Mouse (Mus musculus) common myeloid progenitor, adult 5-6 weeks (primary cell): ENCODE results near the gene Cep295. TPM values are rescaled to one million over a fixed set of nuclear protein-coding genes. Genes with fewer than 3 reads are reported as not detected.
"Not testable (repeated sequence)": the region's sequence is repeated elsewhere in the genome, so short reads cannot be mapped to it uniquely, and the experiment has no call there.

Experiments used
- ATAC-seq: replicated peaks from 2 replicates; pipeline ENCODE4 v1.8.0; 2016; ENCODE audit warnings: low read depth, mild to moderate bottlenecking, moderate TSS enrichment, inconsistent platforms; ENCODE audit not compliant: poor library complexity, severe bottlenecking
- total RNA-seq: library from RNA; stranded (forward); fragments of 200-1000, 187-1606 nt; gene quantifications from 2 replicates; pipeline ENCODE4 v1.2.3, GENCODE M21; 2017

Gene Cep295
- total RNA-seq, 1 experiment from 2014 or later, result 81.1 TPM

DNA sequence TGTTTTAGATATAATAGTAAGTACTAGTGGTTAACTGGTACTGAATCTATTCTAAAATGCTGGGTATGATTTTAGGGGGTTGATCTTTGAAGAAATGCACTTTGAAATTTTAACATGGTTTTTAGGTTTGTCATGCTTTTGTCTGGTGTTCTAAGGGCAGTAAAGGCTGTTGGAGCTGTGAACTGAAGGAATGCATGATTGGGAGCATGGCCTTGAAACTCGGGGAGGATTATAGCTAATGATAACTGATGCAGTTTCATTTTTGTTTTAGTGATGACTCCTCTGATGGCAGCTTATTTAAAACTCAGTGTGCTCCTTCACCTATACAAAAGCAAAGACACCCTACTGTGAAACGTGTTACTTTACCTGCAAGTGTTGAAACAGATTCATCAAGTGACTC is 49.3 kb downstream of the Cep295 start:
- no peak for ATAC-seq

DNA sequence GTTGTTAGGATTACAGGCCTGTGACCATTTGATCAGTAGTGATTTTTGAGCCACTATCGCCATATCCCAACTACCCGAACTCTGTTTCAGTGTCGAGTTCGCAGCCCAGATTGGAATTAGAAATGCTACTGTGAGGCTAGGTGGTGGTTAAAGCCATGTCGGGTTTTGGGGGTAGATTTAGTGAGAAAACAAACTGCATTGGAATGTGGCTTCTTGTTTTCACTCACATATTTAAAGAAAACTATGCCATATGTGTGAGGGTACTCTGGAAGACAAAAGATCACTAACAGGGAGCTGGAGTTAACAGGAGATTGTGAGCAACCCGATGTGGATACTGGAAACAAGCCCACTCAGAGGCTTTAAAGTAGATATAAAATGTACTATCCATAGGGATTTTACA is 50.3 kb downstream of the Cep295 start:
- no peak for ATAC-seq

DNA sequence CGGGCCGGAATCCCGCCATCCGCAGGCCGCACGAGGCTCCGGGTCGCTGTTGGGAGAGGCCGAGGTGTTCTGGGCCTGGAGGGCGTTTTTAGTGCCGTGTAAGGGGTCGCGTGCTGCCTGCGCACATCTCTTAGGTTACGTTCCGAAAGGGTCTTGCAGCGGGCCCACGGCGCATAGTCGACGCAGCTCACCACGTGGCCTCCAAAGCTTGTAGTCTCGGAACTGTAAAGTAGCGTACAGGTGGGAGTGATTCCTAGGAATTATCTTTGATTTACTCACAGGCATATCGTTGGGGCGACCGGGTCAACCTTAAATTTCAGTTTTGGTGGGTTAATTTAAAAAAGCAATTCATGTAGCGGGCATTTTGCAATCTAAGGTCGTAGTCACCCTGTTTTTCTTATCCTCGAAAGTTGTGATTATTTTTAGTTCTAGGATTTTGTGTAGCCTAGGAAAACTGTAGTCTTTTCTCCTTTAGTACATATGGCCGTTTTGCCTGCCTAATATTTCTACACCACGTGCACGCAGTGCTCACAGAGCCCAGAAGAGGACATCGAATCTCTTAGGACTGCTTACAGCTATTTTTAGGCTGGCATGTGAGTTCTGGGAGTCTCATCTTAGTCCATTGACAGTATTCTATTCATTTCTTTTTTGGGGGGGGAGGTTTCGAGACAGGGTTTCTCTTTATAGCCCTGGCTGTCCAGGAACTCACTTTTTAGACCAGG is 51.0 kb downstream of the Cep295 start, which contains the start of gene 4931406C07Rik:
Gene 4931406C07Rik (minus strand): TSS at position 51 of the 722 bp plus-strand sequence.
- no peak for ATAC-seq

GRCm38 (mm10) chr9:15305503-15306397 is 51.8 kb downstream of the Cep295 start, which contains the start of gene Taf1d:
Gene Taf1d, plus strand, starts transcription at chr9:15306214.
- peak; percentile 89 for ATAC-seq

- ATAC-seq, result no peak
These were observed 54.7 kb downstream of the Cep295 start for GRCm38 (mm10) chr9:15302881-15303280.

DNA sequence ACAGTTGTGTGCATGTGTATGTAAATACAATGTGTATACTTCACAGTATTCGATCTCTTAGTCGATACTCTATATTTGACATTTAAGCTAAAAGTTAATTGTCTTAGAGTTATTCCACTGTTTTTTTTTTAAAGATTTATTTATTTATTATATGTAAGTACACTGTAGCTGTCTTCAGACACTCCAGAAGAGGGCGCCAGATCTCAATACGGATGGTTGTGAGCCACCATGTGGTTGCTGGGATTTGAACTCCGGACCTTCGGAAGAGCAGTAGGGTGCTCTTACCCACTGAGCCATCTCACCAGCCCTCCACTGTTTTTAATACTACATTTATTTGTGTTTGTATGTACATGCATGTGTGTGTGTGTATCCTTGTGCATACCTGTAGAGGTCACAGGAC is 55.6 kb downstream of the Cep295 start:
- not testable (repeated sequence) for ATAC-seq

GRCm38 (mm10) chr9:15301399-15301798 is 56.2 kb downstream of the Cep295 start:
- peak; percentile 48 for ATAC-seq

DNA sequence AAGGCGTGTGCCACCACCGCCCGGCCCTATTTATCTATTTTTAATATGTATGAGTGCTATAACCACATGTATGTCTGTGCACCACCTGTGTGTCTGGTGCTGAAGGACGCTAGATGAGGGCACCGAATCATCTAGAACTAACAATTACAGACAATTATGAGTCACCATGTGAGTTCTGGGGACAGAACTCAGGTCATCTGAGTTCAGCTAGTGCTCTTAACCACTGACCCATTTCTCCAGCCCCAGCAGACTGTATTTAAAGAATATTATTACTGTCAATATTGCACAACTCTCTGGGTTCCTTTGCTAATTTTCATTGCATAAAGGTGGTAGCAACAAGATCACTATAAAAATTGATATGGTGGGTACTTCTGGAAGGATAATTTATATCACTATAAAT is 57.5 kb downstream of the Cep295 start:
- no peak for ATAC-seq

DNA sequence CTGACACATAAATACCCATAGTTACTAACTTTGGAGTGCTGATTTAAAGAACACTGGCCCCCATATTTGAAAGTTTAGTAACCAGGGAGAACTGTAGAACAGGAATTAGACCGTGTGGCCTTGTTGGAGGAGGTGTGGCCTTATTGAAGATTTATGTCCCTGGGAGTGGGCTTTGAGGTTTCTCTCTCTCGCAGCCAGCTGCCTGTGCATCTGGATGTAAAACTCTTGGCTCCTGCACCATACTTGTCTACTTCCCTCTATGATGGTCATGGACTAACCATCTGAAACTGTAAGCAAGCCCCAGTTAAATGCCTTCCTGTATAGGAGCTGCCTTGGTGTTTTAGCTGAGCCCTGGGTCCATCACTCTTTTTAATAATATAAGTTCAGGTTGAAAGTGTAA is 59.1 kb downstream of the Cep295 start:
- ATAC-seq, result peak; percentile 84

GRCm38 (mm10) chr9:15297112-15297511 is 60.5 kb downstream of the Cep295 start:
- ATAC-seq, result no peak

DNA sequence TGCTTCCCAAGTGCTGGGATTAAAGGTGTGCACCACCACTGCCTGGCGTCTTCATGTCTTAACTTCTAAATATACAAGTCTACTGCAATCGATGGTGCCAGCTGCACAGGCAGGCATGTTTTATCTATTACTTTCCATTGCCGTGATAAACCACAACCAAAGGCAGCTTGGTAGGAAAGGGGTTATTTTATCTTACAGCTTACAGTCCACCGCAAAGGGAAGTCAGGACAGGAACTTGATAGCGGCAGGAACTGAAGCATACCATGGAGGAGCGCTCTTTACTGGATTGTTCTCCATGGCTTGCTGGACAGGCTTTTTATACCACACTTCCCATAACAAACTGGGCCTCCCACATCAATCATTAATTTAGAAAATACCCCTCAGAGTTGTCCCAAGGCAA is 68.3 kb downstream of the Cep295 start:
- ATAC-seq, result peak; percentile 97

- ATAC-seq, result no peak
These were observed 69.2 kb downstream of the Cep295 start for GRCm38 (mm10) chr9:15288402-15288801.

DNA sequence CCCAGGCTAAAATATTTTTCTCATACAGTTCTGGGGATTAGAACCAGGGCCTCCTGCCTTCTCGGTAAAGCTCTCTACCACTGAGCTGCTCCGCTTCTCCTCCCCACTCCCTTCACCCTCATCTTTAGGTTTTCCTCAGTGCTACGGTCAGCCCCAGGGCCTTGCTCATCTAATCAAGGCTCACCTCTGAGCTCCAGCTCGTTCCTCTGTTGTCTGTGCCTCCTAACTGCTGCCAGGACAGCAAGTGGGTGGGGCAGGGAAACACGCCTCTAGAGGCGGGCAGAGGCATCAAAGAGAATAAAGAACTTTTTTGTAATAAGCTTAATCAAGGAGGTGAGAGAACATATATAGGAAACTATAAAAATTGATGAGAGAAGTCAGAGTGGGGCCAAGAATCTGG is 69.7 kb downstream of the Cep295 start:
- no peak for ATAC-seq

- no peak for ATAC-seq
These were observed 72.1 kb downstream of the Cep295 start for GRCm38 (mm10) chr9:15285443-15285842.

GRCm38 (mm10) chr9:15280491-15280879 is 77.1 kb downstream of the Cep295 start:
- ATAC-seq, result peak; percentile 14

DNA sequence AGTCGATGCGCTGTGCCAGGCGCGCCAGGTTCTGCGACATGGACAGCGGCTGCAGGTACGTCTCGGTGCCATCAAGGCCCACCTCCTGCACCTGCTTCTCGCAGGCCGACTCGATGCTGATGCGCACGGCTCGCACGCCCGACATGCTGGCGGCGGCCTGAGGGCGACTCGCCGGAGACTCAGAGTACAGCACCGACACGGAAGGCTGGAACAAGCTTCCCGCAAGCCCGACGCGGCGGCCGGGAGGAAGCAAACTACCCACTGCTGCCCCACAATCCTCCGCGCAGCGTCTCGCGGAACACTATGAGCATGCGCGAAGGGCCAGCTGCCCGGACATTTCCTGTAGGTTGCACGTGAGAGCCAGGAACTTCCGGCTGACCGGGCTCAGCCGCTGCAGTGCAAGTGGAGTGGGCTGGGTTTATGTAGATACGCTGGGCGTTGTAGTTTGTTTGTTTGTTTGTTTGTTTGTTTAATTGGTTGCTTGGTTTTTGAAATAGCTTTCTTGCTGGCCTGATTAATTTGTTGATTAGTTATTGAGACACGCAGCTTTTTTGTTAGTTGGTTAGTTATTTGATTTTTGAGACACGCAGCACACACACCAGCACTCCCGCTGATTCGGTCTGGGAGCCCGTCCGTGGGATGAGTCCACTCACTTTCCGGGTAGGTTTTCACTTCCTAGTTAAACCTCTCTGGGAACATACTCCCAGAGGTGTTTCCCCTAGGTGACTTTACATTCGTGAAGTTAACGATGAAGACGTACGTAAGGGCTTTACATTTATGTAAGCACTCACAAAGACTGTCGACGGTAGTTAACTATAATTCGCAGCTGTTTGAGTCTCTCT is 77.7 kb downstream of the Cep295 start, which contains the start of gene Med17:
Gene Med17 (minus strand): TSS at position 283 of the 842 bp plus-strand sequence.
- peak; percentile 95 for ATAC-seq

- ATAC-seq, result no peak
These were observed 78.4 kb downstream of the Cep295 start for GRCm38 (mm10) chr9:15279139-15279648.

DNA sequence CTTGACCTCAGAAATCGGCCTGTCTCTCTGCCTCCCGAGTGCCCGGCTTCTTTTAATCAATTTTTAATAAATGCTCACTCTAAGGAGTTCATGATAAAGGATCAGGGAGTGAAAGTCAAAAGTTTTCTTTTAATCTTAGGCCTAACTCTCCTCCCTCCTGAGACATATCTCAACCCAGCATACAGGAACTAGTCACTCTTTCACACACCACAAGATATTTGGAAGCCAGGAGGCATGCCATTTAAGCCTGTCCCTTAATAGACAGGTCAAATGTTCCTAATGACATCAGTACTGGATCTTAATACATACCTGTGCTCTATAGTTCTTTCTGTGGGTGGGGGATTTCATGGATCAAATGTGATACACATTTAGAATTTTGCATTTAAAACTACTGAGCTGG is 79.2 kb downstream of the Cep295 start:
- ATAC-seq, result no peak

- ATAC-seq, result no peak
These were observed 80.7 kb downstream of the Cep295 start for GRCm38 (mm10) chr9:15276855-15277254.

- ATAC-seq, result no peak
These were observed 83.6 kb downstream of the Cep295 start for GRCm38 (mm10) chr9:15273981-15274380.
